Mouse (Mus musculus): ENCODE measurements at regions not wholly inside any gene's neighbourhood (a gene's known extent, or its start where the extent isn't known, plus 50 kb on each side); places are given as distances from the start of the nearest gene placed in this dataset.

DNA sequence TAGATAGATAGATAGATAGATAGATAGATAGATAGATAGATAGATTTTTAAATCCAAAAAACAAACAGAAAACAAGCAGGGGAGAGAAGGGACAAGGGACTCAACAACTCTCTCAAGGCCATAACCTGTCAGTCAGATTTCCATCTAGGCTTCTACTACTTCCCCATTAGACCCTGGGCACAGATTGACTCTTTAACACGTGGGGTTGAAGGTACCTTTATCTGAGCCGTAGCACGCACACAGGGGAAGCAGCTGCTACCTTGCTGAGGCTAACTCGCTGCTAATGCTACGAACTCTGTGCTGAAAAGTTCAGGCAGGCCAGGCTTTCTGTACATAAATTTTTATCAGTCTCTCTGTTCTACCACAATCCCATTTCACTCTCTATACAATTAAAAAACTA, 191.4 kb upstream of the Tank start:
- no peaks in the 10 kb centered on the region for H3K9me3 ChIP-seq (replicated peaks)
- H3K4me3 ChIP-seq: no peak overlapping the region
- no peak overlapping the region for H3K9ac ChIP-seq
- 89% methylated on average over 5 of the region's 5 CpGs for WGBS
- no peak overlapping the region for H3K4me2 ChIP-seq (replicated peaks)
- H3K27ac ChIP-seq: no peak overlapping the region
- H3K4me1 ChIP-seq: 0 out of 2 replicates have a peak, but pooled peaks cover 3% of the 10 kb centered on the region
- no peaks in the 10 kb centered on the region for H3K27me3 ChIP-seq
- ATAC-seq (ENCODE audit: low FRiP score): no peak
- no peaks in the 10 kb centered on the region for H3K36me3 ChIP-seq

GRCm38 (mm10) chr2:61384467-61384866, 193.9 kb upstream of the Tank start:
- Histone ChIP-seq H3K36me3 (no peaks in the 10 kb centered on the region), H3K4me1 (0 out of 2 replicates have a peak, but pooled peaks cover 3% of the 10 kb centered on the region), H3K27ac (no peak overlapping the region), H3K27me3 (no peaks in the 10 kb centered on the region), H3K9me3 (replicated peaks) (no peaks in the 10 kb centered on the region), H3K4me3 (no peak overlapping the region), H3K9ac (no peak overlapping the region), H3K4me2 (replicated peaks) (no peak overlapping the region)
- WGBS: 75% methylated on average over 6 of the region's 6 CpGs
- no peak for ATAC-seq (ENCODE audit: low FRiP score)

DNA sequence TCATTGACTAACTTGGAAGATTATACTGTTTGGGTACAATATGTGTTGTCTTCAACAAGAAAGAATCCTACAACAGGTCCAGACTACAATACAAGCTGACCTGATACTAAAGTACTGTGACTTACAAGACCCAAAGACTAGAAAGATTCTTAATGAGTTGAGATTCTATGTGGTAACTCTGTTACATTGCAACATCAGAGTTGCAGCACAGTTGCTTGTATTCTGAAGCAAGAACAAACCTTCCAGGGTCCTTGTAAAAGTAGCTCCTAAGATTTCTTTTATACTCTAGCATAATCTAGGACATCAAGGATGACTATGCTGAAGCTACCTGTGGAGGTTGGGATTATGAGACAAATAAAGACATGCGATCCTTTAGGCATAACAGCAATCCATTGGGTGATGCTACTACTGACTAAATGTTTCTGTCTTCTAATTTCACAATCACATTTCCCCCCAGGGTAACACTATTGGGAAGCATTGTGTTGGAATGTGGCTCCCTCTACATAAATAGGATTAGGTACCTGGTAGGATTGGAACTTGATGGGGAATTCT, 194.6 kb upstream of the Tank start:
- Histone ChIP-seq H3K27me3 (no peaks in the 10 kb centered on the region), H3K4me1 (0 out of 2 replicates have a peak, but pooled peaks cover 3% of the 10 kb centered on the region), H3K4me2 (replicated peaks) (no peak overlapping the region), H3K9ac (no peak overlapping the region), H3K4me3 (no peak overlapping the region), H3K36me3 (no peaks in the 10 kb centered on the region), H3K27ac (no peak overlapping the region), H3K9me3 (replicated peaks) (no peaks in the 10 kb centered on the region)
- ATAC-seq (ENCODE audit: low FRiP score): no peak
- WGBS: 100% methylated on average over 1 of the region's 1 CpGs

GRCm38 (mm10) chr2:61379076-61379475, 199.3 kb upstream of the Tank start:
- Histone ChIP-seq H3K27me3 (no peaks in the 10 kb centered on the region), H3K4me3 (no peak overlapping the region), H3K9ac (no peak overlapping the region), H3K4me2 (replicated peaks) (no peak overlapping the region), H3K36me3 (no peaks in the 10 kb centered on the region), H3K9me3 (replicated peaks) (no peaks in the 10 kb centered on the region), H3K4me1 (no peaks in the 10 kb centered on the region), H3K27ac (no peak overlapping the region)
- no peak for ATAC-seq (ENCODE audit: low FRiP score)
- 65% methylated on average over 5 of the region's 5 CpGs for WGBS

DNA sequence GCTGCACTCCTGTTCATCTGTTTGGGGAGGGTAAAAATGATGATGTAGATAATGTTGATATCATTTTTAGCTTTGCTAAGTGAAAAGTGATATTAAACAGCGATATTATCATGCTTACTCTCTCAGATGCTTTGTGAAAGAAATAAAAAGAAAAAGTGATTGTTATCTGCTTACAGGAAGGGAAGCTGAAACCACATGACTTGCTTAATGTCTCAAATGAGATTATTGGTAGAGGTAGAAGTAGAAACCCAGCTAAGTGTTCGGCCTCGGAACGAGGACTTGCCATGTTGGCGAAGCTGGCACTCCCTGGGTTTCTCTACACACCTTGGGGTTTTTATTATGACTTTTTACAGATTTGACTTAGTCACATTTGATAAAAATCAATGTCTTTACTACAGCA, 200.1 kb upstream of the Tank start:
- Histone ChIP-seq H3K9ac (no peak overlapping the region), H3K4me3 (no peak overlapping the region), H3K27ac (no peak overlapping the region), H3K27me3 (no peaks in the 10 kb centered on the region), H3K4me1 (no peaks in the 10 kb centered on the region), H3K9me3 (replicated peaks) (no peaks in the 10 kb centered on the region), H3K36me3 (no peaks in the 10 kb centered on the region), H3K4me2 (replicated peaks) (no peak overlapping the region)
- ATAC-seq (ENCODE audit: low FRiP score): no peak
- 92% methylated on average over 5 of the region's 5 CpGs for WGBS

DNA sequence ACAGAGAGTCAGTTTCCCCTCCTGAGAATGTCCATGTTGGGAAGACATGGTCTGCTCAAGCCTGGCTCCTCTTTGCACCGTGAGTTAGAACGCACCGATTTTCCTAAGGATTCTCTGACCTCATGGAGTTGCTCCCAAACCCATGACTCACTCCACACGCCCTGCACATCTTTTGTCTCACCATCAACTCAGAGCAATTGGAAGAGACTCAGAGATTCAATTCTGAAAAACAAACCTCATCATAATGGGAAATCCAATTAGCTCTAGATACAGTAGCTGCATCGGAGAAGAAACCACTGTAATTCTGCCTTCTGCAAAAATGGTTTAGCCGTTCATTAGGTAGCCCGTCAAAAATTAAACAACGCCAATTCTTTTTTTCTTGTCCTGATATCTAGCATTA, 200.6 kb upstream of the Tank start:
- no peak for ATAC-seq (ENCODE audit: low FRiP score)
- H3K4me1 ChIP-seq: no peaks in the 10 kb centered on the region
- H3K4me3 ChIP-seq: no peak overlapping the region
- 94% methylated on average over 8 of the region's 8 CpGs for WGBS
- H3K9ac ChIP-seq: no peak overlapping the region
- no peaks in the 10 kb centered on the region for H3K9me3 ChIP-seq (replicated peaks)
- no peaks in the 10 kb centered on the region for H3K36me3 ChIP-seq
- no peak overlapping the region for H3K4me2 ChIP-seq (replicated peaks)
- H3K27me3 ChIP-seq: no peaks in the 10 kb centered on the region
- no peak overlapping the region for H3K27ac ChIP-seq

DNA sequence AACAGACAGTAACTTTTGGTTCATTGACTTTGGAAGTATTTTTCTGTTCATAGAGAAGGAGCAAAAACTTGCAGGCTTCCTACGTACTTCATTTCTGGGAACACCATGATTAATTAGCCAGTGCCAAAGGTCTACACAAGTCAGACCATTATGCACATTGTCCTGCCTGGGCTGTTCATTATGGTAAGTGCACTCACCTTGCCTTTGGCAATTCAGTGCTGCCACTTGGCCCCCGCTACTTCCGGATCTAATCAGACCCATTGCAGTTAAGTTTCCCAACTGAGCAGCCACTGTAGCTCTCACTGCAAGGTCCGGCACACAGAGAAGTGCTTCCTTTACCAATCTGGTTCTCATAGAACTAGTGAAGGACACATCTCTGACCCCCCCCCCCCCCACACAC, 215.8 kb upstream of the Tank start:
- Histone ChIP-seq H3K9ac (no peak overlapping the region), H3K4me2 (replicated peaks) (no peak overlapping the region), H3K9me3 (replicated peaks) (no peaks in the 10 kb centered on the region), H3K27ac (no peak overlapping the region), H3K4me3 (no peak overlapping the region), H3K4me1 (no peaks in the 10 kb centered on the region), H3K36me3 (no peaks in the 10 kb centered on the region), H3K27me3 (no peaks in the 10 kb centered on the region)
- ATAC-seq (ENCODE audit: low FRiP score): no peak
- WGBS: 76% methylated on average over 4 of the region's 4 CpGs

GRCm38 (mm10) chr2:61361394-61361793, 217.0 kb upstream of the Tank start:
- H3K4me1 ChIP-seq: no peaks in the 10 kb centered on the region
- no peak overlapping the region for H3K4me2 ChIP-seq (replicated peaks)
- no peak overlapping the region for H3K9ac ChIP-seq
- 89% methylated on average over 2 of the region's 2 CpGs for WGBS
- ATAC-seq (ENCODE audit: low FRiP score): no peak
- no peak overlapping the region for H3K27ac ChIP-seq
- no peaks in the 10 kb centered on the region for H3K36me3 ChIP-seq
- H3K27me3 ChIP-seq: no peaks in the 10 kb centered on the region
- no peaks in the 10 kb centered on the region for H3K9me3 ChIP-seq (replicated peaks)
- H3K4me3 ChIP-seq: no peak overlapping the region

GRCm38 (mm10) chr2:61354104-61354503, 224.3 kb upstream of the Tank start:
- 59% methylated on average over 8 of the region's 8 CpGs for WGBS

DNA sequence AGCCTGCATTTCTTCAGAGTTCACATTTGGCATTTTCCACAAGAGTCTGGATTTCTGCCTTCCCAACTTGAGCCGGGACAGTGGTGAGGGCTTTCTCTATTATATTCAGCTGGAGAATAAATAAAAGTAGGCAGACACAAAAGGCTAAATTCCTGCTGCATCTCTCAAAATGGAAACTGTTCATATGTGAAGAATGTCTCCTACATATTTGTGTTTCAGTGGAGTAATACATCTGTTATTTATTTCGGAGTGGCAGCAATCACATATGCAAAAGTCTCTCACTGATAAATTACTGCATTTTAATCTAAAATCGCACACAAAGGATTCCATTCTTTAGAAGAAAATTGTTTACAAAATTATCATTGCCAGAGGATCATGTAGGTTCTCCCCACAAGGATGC, 230.9 kb upstream of the Tank start:
- H3K36me3 ChIP-seq: no peaks in the 10 kb centered on the region
- no peak for ATAC-seq (ENCODE audit: low FRiP score)

More at GRCm38 (mm10) chr2:61354104-61354503, 224.3 kb upstream of the Tank start:
- Histone ChIP-seq H3K9me3 (replicated peaks) (no peaks in the 10 kb centered on the region), H3K9ac (no peak overlapping the region), H3K4me2 (replicated peaks) (no peak overlapping the region), H3K27me3 (no peaks in the 10 kb centered on the region), H3K36me3 (no peaks in the 10 kb centered on the region), H3K4me1 (no peaks in the 10 kb centered on the region), H3K27ac (no peak overlapping the region), H3K4me3 (no peak overlapping the region)
- no peak for ATAC-seq (ENCODE audit: low FRiP score)

GRCm38 (mm10) chr2:61346012-61346760, 232.2 kb upstream of the Tank start:
- Histone ChIP-seq H3K4me3 (no peak overlapping the region), H3K4me1 (no peaks in the 10 kb centered on the region), H3K27ac (no peak overlapping the region), H3K9ac (no peak overlapping the region), H3K27me3 (no peaks in the 10 kb centered on the region), H3K9me3 (replicated peaks) (no peaks in the 10 kb centered on the region), H3K4me2 (replicated peaks) (no peak overlapping the region), H3K36me3 (no peaks in the 10 kb centered on the region)
- WGBS: 63% methylated on average over 8 of the region's 8 CpGs
- ATAC-seq (ENCODE audit: low FRiP score): no peak

More for the DNA sequence above, 230.9 kb upstream of the Tank start:
- WGBS: 90% methylated on average over 3 of the region's 3 CpGs
- Histone ChIP-seq H3K27ac (no peak overlapping the region), H3K9ac (no peak overlapping the region), H3K4me1 (no peaks in the 10 kb centered on the region), H3K4me3 (no peak overlapping the region), H3K4me2 (replicated peaks) (no peak overlapping the region), H3K9me3 (replicated peaks) (no peaks in the 10 kb centered on the region), H3K27me3 (no peaks in the 10 kb centered on the region)

- no peaks in the 10 kb centered on the region for H3K27me3 ChIP-seq
- no peak overlapping the region for H3K9ac ChIP-seq
- no peak for ATAC-seq (ENCODE audit: low FRiP score)
- H3K36me3 ChIP-seq: no peaks in the 10 kb centered on the region
- 88% methylated on average over 7 of the region's 7 CpGs for WGBS
- H3K27ac ChIP-seq: no peak overlapping the region
- no peak overlapping the region for H3K4me2 ChIP-seq (replicated peaks)
- no peaks in the 10 kb centered on the region for H3K4me1 ChIP-seq
- no peak overlapping the region for H3K4me3 ChIP-seq
- no peaks in the 10 kb centered on the region for H3K9me3 ChIP-seq (replicated peaks)
These were observed 233.1 kb upstream of the Tank start for GRCm38 (mm10) chr2:61345311-61345710.

GRCm38 (mm10) chr2:61344556-61345131, 233.7 kb upstream of the Tank start:
- Histone ChIP-seq H3K27ac (no peak overlapping the region), H3K27me3 (no peaks in the 10 kb centered on the region), H3K9me3 (replicated peaks) (no peaks in the 10 kb centered on the region), H3K4me3 (no peak overlapping the region), H3K9ac (no peak overlapping the region), H3K4me1 (no peaks in the 10 kb centered on the region), H3K4me2 (replicated peaks) (no peak overlapping the region), H3K36me3 (no peaks in the 10 kb centered on the region)
- ATAC-seq (ENCODE audit: low FRiP score): no peak
- WGBS: 91% methylated on average over 16 of the region's 16 CpGs
